Mouse (Mus musculus) midbrain, embryonic 16.5 days (tissue): ENCODE data around the gene Ran. TPM values are rescaled to one million over a fixed set of nuclear protein-coding genes. Genes with fewer than 3 reads are reported as not detected.

Experiments used
- ATAC-seq: fragments of 200-750 bp; cut with Nextera tagmentation; 2 replicates; pipeline ENCODE4 v1.8.0; 2017; ENCODE audit warnings: moderate TSS enrichment
- H3K27ac ChIP-seq: fragments of 300-500 bp; sonication (generic); 2 replicates; pipeline ENCODE4 v1.5.1; 2014; ENCODE audit warnings: mild to moderate bottlenecking, low read length, mixed read lengths
- H3K27me3 ChIP-seq: fragments of 300-500 bp; sonication (generic); 2 replicates; pipeline ENCODE4 v1.6.1; 2014; ENCODE audit warnings: low read depth, low read length, mixed read lengths; ENCODE audit not compliant: control insufficient read depth, insufficient read depth
- H3K36me3 ChIP-seq: fragments of 300-500 bp; sonication (generic); 2 replicates; pipeline ENCODE4 v1.6.1; 2014; ENCODE audit warnings: mild to moderate bottlenecking, low read length, moderate library complexity, mixed read lengths; ENCODE audit not compliant: control insufficient read depth, insufficient read depth
- H3K4me1 ChIP-seq: fragments of 300-500 bp; sonication (generic); 2 replicates; pipeline ENCODE4 v1.6.1; 2014; ENCODE audit warnings: mild to moderate bottlenecking, low read length, mixed read lengths; ENCODE audit not compliant: control insufficient read depth, insufficient read depth
- H3K4me2 ChIP-seq: fragments of 300-500 bp; sonication (generic); 2 replicates; pipeline ENCODE4 v1.6.1; 2014; ENCODE audit warnings: mild to moderate bottlenecking, low read length, mixed read lengths
- H3K4me3 ChIP-seq: fragments of 300-500 bp; sonication (generic); 2 replicates; pipeline ENCODE4 v1.5.1; 2014; ENCODE audit warnings: low read depth, mild to moderate bottlenecking, low read length, moderate library complexity, mixed read lengths
- H3K9ac ChIP-seq: fragments of 300-500 bp; sonication (generic); 2 replicates; pipeline ENCODE4 v1.6.1; 2014; ENCODE audit warnings: low read depth, low read length, mixed read lengths
- H3K9me3 ChIP-seq: fragments of 300-500 bp; sonication (generic); replicated peaks from 2 replicates; pipeline ENCODE4 v1.6.1; 2014; ENCODE audit warnings: mild to moderate bottlenecking, low read length, mixed read lengths; ENCODE audit not compliant: control insufficient read depth, poor library complexity, severe bottlenecking
- WGBS: fragments of 180-500 bp; shearing (Covaris S2); extraction: QIAGEN DNeasy Blood & Tissue Kit; methylation state at CpG from one replicate; pipeline ENCODE4 v1.1.7; 2014; 5-methylcytosine and 5-hydroxymethylcytosine counted together
- polyA plus RNA-seq: library from polyadenylated mRNA; unstranded; fragments of >200 nt; fragmentation: Nextera tagmentation; extraction: Ambion mirVana; gene quantifications from 2 replicates; pipeline ENCODE4 v1.2.1, GENCODE M21; 2015

The Ran gene
- polyA plus RNA-seq, 1 experiment from 2014 or later, result 329 TPM

DNA sequence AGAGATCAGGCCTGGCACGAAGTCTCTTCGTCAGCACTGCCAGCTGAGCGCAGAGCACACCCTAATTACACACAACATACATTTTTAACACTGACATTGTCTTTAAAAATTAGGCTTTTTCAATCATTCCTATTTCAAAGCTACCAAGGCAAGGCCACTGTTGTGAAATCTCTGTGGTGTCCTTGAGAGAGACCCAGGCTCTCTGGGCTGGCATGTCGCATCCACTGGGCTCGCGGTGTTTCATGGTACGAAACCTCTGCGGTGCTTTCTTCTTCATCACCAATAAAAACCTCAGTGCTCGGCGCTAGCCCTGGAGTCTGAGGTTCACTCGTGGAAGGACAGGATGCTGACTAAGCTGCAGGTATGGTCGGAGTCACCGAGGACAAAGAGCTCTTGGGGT lies 33.9 kb upstream of the Ran start:
- no peak for ATAC-seq
- H3K4me1 ChIP-seq, result no peaks in the 10 kb centered on the region
- no peaks in the 10 kb centered on the region for H3K9me3 ChIP-seq
- H3K9ac ChIP-seq, result no peak overlapping the region
- no peak overlapping the region for H3K4me3 ChIP-seq
- H3K36me3 ChIP-seq, result peaks cover 10% of the 10 kb centered on the region; the same call in 1 of the 2 replicates
- no peaks in the 10 kb centered on the region for H3K27me3 ChIP-seq
- H3K27ac ChIP-seq, result no peak overlapping the region
- 78% methylated on average over 13 of the region's 13 CpGs for WGBS
- H3K4me2 ChIP-seq, result no peak overlapping the region

DNA sequence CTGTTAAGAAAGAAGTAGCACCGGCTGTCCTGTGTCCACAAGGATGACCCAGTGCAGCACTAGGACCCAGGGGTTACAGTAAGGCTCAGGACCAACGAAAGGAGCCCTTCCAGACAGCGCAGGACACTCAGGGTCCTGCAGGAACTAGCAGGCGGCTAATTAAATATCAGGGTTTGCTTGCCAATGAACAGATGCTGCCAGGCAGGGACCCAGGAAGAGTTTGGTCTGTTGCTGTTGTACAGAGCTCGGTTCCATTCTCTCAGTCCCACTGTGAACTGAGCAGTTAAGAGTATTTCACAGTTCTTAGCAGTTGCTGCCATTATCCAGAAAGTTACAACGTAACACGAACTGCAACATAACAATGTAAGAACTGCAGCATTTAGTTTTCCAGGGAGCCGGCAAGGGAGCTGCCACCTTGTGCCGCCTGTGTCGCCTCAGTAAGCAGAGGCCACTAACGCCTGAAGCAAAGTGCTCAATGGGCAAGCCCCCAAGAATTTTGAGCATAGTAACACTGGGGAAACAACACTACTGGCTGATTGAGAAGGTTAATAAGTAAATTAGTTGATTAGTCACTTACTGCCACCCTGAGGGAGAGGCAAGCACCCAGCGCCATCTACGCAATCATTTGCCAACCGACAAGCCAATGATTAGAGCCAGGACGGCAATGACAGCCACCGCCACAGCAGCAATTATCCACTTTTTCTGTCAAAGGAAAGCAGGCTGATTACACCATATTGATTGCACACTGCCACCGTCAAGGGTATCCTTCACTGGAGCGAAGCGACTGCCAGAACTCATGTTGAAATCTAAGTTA lies 32.5 kb upstream of the Ran start:
- ATAC-seq, result no peak
- Histone ChIP-seq H3K27me3 (no peaks in the 10 kb centered on the region), H3K27ac (no peak overlapping the region), H3K9ac (no peak overlapping the region), H3K4me1 (no peaks in the 10 kb centered on the region), H3K4me3 (no peak overlapping the region), H3K9me3 (no peaks in the 10 kb centered on the region), H3K36me3 (peaks cover 22% of the 10 kb centered on the region), H3K4me2 (no peak overlapping the region)
- WGBS, result 73% methylated on average over 19 of the region's 19 CpGs

DNA sequence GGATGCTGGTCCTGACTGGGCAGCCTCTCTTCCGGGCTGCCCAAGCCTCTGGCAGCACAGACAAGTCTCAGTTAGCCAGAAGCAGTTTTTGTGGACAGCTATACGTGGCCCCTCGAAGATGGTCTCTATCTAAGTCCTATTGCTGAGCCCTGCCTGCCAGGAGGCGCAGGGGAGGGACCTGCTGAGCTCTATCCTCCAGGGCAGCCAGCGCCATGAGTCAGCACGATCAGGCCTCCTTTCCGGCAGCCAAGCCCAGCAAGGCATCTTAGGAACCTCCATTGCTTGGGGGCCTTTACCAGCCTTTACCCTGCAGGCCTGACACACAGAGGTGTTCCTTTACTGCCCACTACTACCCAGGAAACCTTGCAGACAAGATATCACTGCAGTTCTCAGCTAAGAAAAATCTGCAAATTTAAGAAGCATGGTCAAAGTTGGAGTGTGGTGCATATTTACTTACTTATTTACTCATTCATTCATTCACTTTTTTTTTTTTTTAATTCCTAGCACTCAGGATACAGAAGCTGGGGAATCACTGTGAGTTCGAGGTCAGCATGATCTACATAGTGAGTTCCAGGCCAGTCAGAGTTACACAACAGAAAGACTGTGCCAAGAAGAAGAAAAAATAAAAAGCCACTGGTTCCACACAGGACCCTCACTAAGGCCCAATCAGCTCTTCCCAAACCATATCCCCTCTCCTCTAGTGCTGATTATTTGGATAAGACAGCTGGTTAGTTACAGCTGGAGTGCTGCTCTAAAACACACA lies 19.0 kb upstream of the Ran start:
- no peak overlapping the region for H3K27ac ChIP-seq
- WGBS, result 41% methylated on average over 8 of the region's 8 CpGs
- no peak overlapping the region for H3K4me3 ChIP-seq
- no peak overlapping the region for H3K9ac ChIP-seq
- H3K4me2 ChIP-seq, result no peak overlapping the region
- H3K9me3 ChIP-seq, result no peaks in the 10 kb centered on the region
- H3K27me3 ChIP-seq, result no peaks in the 10 kb centered on the region
- H3K4me1 ChIP-seq, result no peaks in the 10 kb centered on the region
- ATAC-seq, result no peak
- peaks cover 2% of the 10 kb centered on the region; the same call in 1 of the 2 replicates for H3K36me3 ChIP-seq

DNA sequence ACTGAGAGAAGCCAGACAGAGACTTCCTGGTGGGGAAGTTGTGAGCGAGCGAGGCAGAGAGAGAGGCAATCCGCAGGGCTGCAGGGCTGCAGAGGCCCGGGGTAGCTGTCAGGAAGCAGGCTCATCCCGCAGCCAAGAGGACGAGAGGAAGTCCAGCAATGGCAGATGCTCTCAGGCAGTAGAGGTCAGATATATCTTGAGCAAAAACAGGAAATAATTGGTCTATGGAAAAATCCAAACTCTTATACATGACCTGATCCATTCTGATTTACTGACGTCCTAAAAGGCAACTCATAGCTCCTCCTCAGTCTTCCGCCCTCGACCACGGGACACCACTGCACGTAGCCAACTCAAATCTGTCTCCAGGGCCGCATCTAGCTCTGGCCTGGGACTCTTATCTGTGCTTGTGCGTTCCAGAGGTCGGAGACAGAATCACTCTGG lies 17.3 kb upstream of the Ran start:
- 69% methylated on average over 14 of the region's 14 CpGs for WGBS
- Histone ChIP-seq H3K27ac (no peak overlapping the region), H3K36me3 (0 out of 2 replicates have a peak, but pooled peaks cover 2% of the 10 kb centered on the region), H3K4me1 (peaks cover 10% of the 10 kb centered on the region), H3K4me2 (no peak overlapping the region), H3K4me3 (no peak overlapping the region), H3K9me3 (no peaks in the 10 kb centered on the region), H3K9ac (no peak overlapping the region; the same call in 1 of the 2 replicates), H3K27me3 (no peaks in the 10 kb centered on the region)
- no peak for ATAC-seq

DNA sequence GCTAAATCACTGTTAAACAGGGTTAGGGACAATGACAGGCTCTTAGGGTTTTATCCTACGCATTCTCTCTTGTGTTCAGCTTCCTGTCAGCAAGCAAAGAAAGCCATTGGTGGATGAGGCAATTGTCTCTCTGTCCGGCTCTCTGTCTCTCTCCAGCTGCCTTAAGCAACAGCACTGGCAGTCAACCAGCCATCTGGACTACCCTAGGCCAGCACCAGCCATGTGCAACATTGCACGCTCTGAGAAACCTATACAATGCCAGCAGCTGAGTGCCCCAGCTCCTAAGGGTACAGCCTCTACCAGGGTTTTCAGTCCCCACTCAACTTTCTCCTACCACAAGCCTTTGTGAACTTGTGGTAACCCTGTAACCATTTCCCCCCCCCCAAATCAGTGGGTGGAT lies 14.5 kb upstream of the Ran start:
- Histone ChIP-seq H3K4me3 (no peak overlapping the region), H3K9ac (no peak overlapping the region), H3K4me2 (no peak overlapping the region), H3K36me3 (no peaks in the 10 kb centered on the region), H3K9me3 (no peaks in the 10 kb centered on the region), H3K27me3 (no peaks in the 10 kb centered on the region), H3K4me1 (peaks cover 11% of the 10 kb centered on the region), H3K27ac (no peak overlapping the region)
- ATAC-seq, result no peak
- WGBS, result 75% methylated on average over 3 of the region's 3 CpGs

DNA sequence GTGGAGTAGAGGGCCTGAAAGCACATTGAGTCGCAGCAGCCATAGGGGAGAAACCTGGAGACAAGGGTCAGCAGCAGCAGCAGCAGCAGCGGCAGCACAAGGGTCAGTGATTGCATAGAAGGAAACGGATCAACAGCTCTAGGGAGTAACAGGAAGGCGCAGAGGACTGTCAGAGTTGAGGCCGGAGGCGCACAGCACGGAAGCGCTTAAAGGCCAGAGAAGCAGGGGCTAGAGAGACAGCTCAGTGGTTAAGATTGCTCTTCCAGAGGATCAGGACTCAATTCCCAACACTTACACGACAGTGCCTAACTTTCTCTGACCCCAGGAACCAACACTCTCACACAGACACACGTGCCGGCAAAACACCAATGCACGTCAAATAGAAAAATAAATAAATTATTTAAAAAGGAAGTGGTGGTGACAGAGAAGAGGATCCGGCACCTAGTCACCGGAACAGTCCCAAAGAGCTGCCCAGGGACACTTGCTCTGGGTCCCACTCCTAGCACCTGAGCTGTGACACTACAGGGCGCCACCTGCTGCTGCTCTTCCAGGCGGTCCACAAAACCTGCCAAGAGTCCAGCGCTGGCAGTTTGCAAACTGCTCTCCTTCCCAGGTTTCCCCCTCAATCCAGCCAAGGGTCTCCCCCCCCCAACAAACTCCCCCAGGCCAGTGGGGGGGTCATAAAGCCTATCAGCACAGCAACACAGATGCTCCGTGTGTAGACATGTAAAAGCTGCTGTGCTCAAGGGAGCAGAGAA lies 13.7 kb upstream of the Ran start:
- Histone ChIP-seq H3K4me2 (peak overlapping the region; percentile 62; the same call in 1 of the 2 replicates), H3K27me3 (no peaks in the 10 kb centered on the region), H3K27ac (no peak overlapping the region), H3K9ac (no peak overlapping the region), H3K36me3 (no peaks in the 10 kb centered on the region), H3K4me1 (peaks cover 11% of the 10 kb centered on the region), H3K9me3 (no peaks in the 10 kb centered on the region), H3K4me3 (no peak overlapping the region)
- ATAC-seq, result no peak
- 80% methylated on average over 18 of the region's 18 CpGs for WGBS

DNA sequence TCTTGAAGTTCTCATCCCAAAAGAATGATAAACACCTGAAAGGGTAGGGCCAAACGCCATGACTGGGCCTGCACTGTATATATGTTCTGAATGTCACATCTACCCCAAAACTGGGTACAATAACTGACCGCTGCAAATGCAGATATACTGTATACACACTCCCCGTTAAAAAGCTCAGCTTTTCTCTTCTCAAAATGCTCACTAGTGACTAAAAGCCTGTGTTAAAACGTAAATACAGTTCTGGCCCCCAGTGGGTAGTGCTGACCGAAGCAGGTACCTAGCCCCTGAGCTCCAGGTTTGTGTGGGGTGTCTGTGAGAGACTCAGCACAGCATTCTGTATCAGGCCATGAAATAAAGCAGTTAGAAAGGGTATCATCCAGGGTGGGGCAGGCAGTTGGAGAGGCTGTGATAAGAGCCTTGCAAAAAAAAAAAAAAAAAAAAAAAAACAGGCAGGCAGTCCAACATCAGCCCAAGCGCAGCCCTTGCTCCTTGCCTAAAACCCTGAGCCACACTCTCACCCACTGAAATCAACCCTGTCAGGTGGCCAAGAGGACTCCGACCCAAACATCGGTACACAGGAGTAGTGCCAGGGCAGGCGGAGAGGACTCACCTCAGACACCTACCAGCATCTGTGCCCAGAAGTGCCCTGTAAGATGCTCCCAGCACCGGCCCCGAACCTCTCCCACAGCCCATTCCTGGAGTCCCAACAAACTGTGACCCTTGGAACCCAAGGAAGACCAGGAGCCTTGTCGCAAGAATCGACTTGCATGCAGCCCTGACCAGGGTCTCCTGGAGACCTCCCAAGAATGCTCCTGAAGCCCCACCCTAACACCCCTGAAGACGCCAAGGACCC lies 12.5 kb upstream of the Ran start:
- ATAC-seq, result peak; percentile 36
- Histone ChIP-seq H3K36me3 (no peaks in the 10 kb centered on the region), H3K4me2 (peak overlapping the region; percentile 62), H3K9ac (peak overlapping the region; percentile 85), H3K27me3 (no peaks in the 10 kb centered on the region), H3K27ac (peak overlapping the region; percentile 35; the same call in 1 of the 2 replicates), H3K4me3 (peak overlapping the region; percentile 69), H3K4me1 (peaks cover 11% of the 10 kb centered on the region), H3K9me3 (no peaks in the 10 kb centered on the region)
- 52% methylated on average over 14 of the region's 14 CpGs for WGBS

DNA sequence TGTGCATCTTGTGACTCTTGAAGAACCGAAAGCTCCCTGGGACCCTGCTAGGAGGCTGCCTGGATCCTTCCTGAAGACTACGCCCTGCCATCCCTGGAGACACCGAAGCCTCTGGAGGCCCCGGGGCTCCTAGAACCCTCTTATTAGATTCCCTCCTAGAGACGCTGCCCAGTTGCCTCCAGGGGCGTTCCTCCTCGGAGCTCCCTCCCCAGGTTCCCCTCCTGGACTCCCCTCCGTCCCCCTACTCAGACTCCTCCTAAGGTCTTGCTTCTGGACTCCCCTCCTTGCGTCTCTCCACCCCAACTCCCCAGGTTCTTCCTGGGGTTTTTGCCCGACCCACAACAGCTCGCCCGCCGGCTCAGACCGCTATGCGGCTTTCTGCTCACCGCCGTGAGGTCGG lies 11.9 kb upstream of the Ran start:
- H3K4me1 ChIP-seq, result peaks cover 11% of the 10 kb centered on the region
- H3K9ac ChIP-seq, result peak overlapping the region; percentile 85
- H3K27me3 ChIP-seq, result no peaks in the 10 kb centered on the region
- peak overlapping the region; percentile 35; the same call in 1 of the 2 replicates for H3K27ac ChIP-seq
- peak overlapping the region; percentile 69 for H3K4me3 ChIP-seq
- H3K9me3 ChIP-seq, result no peaks in the 10 kb centered on the region
- 0% methylated on average over 18 of the region's 18 CpGs for WGBS
- H3K36me3 ChIP-seq, result no peaks in the 10 kb centered on the region
- ATAC-seq, result peak; percentile 65
- peak overlapping the region; percentile 62 for H3K4me2 ChIP-seq
